Mouse (Mus musculus): ENCODE measurements around the gene Apip. TPM values are rescaled to one million over a fixed set of nuclear protein-coding genes. Genes with fewer than 3 reads are reported as not detected.
A peak's percentile ranks its signal among the peaks of the same experiment; 100 is the strongest.

Gene Apip
- 10 to 100 TPM; 46.1 to 51.2 TPM for total RNA-seq (2021)
- long read RNA-seq, experiment 1, transcript Apip-201 (7 exons, 919 nt) = major isoform, 14 of 21 reads
- long read RNA-seq, experiment 1, partial matches to known transcripts = 7 of 21 reads
- long read RNA-seq, experiment 1, other reads (novel, unspliced or antisense) = 0 of 21 reads
- long read RNA-seq, experiment 2, transcript Apip-201 (7 exons, 919 nt) = major isoform, 42 of 59 reads
- long read RNA-seq, experiment 2, partial matches to known transcripts = 12 of 59 reads
- long read RNA-seq, experiment 2, other reads (novel, unspliced or antisense) = 3 of 59 reads

DNA sequence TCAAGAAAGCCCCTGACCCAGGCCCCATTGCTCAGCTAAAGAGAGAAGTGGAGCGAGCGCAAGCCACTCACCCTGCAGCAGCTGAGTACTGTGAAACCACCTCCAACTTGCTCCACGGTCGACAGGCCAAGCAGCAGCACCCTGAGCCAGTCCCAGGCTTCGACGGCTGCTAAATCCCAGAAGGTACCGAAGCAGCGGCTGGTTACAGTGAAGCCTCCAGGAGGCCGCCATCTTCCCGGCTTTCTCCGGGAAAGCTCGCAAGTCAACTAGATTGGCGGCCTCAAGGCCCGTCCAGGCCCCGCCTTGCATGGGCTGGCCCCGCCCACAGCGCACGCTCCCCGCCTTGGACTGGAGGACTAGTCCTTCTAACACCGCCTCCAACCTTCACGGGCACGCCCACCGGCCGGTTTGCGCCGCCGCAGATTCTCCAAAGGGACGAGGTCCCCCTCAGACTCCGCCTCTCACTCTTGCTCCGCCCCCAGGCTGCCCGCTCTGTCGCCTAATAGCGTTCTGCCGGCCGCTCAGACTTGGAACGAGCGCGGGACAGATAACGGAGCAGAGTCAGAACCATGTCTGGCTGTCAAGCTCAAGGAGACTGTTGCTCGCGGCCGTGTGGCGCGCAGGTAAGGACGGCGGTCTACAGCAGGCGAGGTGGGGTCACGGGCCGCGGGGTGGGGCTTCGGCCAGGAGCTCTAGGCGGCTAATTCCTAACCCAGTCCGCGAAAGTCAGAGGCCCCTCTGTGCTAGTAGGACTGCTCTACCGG lies at the start of gene Apip, which contains the start of gene Pdhx:
Gene Apip, plus strand, starts transcription at position 457 of the 764 bp plus-strand sequence.
Gene Pdhx, minus strand, starts transcription at position 295 of the 764 bp plus-strand sequence.
- DNase-seq (ENCODE audit: low spot score in 2 of 2) = peak; percentile 100

DNA sequence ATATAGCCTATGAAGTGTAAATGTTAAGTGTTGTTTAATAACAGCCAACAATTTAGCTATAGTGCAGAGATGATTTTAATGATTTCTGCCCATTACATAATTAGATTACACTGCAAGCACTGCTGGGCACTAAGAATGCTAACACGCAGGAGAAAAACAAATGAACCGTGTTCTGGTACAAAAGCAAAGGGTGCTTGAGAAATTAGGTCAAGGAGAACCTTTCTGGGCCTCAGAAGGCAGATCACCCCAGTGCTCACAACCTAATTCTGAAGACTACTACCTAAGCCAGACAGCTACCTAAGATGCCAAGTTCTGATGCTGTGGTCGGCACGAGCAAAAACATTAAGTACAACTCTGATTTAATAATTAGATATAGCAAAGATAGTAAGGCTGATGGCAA lies 35.6 kb upstream of the Apip start:
- no peak for DNase-seq (ENCODE audit: low spot score in 2 of 2)

DNA sequence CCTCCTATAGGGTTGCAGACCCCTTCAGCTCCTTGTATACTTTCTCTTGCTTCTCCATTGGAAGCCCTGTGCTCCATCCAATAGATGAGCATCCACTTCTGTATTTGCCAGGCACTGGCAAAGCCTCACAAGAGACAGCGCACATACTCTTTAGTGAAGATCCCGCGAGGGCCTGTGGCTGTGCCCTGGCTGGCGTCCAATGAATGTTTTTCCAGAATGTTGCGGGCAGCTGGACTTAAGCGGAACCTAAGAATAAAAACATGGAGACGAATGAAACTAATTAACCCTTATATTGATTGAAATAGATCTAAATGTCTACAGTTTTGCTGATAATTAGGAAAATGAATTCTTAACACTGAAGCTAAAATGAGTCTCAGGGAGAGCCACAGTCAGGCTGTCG lies 32.6 kb upstream of the Apip start:
- DNase-seq (ENCODE audit: low spot score in 2 of 2) = no peak

DNA sequence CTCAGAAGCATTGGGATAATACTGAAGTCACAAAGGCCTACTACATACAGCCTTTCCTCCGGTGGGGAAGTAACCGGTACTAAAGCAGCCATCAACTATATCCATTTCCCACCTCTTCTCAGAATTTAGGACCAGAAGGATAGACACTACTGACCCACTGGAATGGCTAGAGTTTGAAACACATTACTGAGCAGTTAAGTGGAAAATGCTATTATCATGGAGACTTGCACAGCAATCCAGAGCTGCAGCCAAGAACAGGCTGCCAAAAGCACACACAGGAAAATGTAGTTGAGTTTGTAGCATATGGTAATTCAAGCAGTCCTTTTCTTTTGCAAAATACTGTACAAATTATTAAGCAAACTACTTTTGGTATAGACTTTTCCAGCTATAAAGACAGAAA lies 28.2 kb upstream of the Apip start:
- DNase-seq (ENCODE audit: low spot score in 2 of 2) = no peak

DNA sequence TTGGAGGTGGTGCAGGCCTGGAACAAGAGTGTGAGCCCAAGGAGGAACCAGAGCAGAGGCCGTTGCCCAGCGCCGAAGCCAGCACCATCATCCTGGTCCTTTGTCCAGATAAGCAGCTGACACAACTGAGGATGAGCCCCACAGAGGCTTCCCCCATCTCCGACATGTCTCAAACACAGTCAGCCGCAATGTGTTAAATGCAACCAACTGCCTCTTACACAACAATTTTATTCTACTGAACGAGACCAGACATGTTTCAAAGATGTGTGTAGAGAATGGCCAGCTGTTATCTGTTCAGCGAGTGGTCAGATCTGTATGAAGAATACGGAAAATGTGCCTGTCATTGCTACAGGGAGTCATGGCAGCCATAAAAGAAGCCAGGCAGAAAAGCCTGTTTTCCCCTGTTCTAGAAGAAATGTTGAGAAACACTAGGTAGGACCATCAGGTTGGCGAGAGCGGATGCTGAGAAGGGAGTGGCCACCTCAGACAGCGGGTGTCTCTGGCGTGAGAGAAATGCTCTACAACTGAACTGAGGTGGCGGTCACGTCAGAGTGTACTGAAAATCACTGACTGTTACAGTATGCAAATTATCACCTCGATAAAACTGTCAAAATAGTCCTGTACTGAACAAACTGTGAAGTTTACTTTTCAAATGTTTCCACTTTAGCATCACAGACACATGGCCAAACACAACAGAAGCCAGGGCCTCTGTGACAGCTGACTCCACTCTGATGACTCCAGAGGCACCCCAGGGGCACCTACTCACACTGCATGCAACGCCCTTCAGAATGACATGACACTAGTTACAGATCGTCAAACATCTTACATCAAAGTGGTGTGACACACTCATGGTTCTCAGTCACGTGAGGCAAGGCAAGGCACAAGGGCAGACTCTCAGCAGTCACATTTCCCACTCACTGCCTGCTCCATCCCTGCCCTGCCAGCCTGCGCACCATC lies 21.3 kb upstream of the Apip start:
- DNase-seq (ENCODE audit: low spot score in 2 of 2) = peak in 1 of 2 experiments; percentile 14

DNA sequence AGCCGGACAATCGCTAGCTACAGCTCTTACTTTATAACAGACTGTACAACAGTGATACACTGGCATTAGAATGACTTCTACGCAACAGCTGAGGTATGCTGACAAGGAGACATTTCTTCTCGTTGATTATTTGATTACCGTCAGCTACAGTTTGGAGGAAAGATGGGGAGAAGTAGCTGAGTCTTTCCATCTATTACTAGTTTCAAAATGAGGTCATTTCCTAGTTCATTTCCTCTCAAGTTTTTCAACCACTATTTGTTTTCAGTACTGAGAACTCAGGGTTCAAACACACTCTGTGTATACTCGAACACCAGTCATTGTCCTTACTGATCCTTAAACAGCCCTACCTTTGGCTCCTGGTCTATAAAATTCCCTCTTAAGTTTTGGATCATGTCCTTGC lies 17.7 kb upstream of the Apip start:
- no peak for DNase-seq (ENCODE audit: low spot score in 2 of 2)

DNA sequence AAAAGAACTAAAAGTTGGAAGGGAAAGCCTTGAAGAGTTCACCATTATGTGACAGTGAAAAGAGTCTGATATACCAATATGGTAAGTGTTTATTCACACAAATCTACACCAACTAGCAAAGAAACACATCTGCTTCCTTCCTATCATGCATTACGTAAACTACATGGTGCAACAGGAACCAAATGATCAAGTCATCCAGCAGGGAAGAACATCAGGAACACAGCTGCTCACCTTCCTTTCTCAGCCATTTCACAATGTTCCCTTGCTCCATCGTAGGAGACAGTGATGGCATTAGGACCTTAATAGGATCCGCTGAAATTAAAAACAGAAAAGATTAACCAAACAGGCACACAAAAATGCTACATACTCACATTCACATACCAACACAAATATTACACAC lies 15.2 kb upstream of the Apip start:
- DNase-seq (ENCODE audit: low spot score in 2 of 2) = no peak

DNA sequence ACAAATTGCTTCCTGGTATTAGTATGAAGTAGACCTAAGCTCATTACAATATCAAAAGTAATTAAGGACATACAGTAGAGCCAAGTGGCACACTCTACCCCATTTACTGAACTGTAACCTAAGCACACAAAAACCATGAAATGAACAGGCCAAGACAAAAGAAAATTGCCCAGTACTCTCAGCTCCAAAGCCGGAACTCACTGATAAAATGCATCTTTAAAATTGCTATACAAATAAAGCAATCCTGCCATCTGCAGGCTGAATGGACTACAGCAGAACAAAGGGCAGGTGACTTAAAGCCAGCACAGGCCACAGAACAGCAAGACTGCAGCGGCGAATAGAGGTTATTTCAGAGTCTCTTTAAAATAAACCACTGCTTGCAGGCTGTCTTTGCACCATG lies 10.6 kb upstream of the Apip start:
- no peak for DNase-seq (ENCODE audit: low spot score in 2 of 2)

DNA sequence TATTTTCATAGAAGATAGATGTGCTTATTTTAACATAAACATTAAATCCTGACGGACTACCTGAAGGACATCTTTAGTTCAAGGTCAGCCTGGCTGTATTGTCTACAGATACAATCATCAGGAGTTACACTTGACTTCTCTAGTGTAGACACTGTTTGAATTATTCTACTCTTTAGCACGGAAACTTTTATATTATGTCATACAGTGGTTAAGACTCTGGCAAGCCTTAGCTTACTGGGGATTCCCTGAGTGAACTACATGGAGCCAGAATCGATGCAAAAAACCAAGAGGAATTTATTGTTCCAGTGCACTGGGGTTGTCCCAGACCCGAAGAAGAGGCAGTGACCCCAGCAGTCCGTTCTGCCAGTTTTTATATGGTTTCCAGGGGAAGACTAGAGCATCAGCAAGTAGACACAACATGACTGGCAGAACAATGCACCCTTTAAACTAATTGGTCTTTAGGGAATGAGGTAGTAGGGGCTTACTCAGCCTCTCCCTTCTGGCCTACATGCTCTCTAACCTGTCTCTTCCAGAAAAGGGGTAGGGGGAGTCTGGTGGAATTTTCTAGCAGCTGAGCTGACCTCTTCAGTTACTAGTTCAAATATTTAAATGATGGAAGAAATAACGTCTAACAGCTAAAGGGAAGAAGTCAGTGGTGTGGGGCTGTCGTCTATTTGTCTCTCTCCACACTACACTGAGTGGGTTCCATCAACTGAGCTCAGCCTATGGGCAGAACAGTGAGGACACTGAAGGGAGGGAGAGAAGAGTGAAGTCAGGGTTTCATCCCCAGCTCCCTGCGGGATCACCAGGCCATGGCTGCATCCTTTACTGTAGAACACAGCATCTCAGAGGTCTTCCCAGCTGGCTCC lies 6.6 kb upstream of the Apip start:
- no peak for DNase-seq (ENCODE audit: low spot score in 2 of 2)

DNA sequence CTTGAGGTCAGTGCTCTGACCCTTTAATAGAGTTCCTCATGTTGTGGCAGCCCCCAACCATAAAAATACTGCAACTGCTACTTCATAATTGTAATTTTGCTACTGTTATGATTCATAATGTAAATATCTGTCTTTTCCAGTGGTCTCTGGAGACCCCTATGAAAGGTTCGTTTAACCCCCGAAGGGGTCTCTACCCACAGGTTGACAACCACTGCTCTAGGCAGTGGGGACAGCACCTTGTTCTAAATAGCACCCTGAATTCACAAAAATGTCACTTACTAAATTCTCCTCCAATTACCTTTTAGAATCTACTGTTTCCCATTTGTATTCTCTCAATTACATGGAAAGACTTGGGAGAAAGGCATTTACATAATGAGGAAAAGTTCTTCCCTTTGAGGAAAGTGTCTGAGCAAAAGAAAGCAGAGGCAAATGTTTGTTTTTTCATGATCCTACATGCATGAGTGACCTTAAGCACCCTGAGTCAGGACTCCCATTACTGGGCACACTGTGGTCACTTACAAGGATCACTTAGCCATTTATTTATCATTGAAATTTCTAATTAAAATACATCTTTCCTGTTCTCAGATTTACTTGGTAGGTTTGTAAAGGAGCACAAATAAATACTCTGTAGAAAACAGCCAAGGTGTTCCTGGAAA lies 5.8 kb upstream of the Apip start:
- DNase-seq (ENCODE audit: low spot score in 2 of 2) = no peak

DNA sequence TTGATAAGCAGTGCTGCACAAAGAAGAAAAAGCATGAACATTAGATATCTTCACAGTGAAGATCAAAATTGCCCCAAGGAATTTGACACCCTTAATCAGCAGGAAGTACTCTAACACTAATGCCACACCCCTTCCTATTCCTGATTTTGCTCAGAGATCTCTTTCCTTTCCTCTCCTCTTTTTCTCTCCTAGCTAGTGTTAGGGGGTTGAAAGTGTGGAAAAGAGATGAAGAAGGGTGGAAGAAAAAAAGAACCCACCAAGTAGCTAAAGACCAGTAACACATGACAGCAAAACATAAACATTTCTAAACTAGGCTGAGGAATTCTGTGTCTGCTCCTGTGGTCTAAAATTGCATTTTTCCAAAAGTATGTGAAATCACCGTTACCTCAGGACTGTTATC lies 4.9 kb upstream of the Apip start:
- DNase-seq (ENCODE audit: low spot score in 2 of 2) = no peak

DNA sequence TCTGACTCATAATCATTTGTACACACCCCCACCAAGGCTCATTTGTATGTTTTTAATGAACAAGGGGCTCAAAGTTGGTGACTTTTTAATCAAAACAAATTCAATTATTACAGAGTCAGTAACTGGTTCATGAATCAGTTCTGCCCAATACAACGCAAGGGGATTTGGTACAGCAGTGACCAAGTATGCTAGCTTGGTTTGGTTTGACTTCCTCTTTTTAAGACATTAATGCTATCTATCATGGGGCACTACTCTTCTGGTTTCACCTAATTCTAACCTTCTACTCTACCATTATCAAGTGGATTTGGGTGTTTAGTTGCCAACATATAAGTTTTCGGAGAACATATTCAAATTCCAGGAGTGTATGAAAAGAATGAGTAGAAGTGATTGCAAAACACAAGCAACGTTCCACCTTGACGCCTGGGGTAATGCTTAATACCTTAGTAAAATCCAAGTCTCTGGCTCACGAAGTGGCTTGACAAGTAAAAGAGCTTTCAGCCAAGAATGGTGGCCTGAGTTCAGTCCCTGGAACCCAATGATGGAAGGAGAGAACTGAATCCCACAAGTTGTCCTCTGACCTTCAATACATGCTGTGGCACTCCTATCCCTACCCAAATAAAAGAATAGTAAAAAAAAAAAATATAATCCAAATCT lies 3.6 kb upstream of the Apip start:
- DNase-seq (ENCODE audit: low spot score in 2 of 2) = no peak

DNA sequence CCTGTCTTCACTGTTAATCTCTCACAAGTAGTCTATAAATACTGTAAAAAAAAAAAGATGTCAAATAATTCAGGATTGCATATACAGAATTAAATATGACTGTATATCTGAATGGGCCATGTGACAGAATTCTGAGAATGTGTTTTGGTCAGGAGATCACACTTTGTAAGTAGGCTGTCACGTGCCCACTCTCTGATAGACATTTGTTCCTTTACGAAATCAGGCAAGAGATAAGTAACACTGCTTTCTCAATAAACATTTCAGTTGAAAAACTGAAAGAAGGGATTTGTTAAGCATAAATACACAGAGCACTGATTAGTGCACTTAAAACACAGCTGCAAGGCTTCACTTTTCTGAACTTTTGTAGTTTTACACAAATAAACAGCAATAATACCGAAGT lies 2.9 kb upstream of the Apip start:
- no peak for DNase-seq (ENCODE audit: low spot score in 2 of 2)

DNA sequence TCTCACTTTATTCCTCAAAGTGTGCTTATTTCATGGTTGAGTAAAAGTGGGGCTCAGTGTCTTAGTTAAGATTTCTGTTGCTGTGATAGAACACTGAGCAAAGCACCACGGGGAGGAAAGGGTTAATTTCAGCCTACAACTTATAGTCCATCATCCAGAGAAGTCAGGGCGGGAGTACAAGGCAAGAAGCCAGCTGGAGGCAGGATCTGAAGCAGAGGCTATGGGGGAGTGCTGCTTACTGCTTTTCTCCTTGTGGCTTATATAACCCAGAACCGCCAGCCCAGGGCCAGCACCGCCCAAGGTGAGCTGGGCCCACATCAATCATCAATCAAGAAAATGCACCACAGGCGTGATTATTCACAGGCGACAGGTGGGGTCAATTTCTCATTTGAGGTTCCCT lies 7.6 kb downstream of the Apip start:
- DNase-seq (ENCODE audit: low spot score in 2 of 2) = no peak

DNA sequence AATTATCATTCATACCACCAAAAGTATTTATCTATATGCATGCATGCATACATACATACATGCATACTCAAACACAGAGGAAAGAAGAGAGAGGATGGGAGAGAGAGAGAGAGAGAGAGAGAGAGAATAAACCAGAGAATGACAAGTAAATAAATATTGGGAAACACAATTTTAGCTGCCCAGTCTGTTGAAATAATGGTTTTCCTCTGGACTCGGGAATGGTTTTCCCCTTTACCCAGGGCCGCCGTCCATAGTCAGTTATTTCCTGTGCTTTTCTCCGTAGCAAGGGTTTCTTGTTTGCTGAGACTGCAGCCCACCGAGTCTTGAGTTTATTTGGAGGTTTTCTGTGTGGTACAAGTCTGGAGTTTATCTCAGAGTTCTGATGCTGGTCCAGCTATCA lies 8.2 kb downstream of the Apip start:
- no peak for DNase-seq (ENCODE audit: low spot score in 2 of 2)

DNA sequence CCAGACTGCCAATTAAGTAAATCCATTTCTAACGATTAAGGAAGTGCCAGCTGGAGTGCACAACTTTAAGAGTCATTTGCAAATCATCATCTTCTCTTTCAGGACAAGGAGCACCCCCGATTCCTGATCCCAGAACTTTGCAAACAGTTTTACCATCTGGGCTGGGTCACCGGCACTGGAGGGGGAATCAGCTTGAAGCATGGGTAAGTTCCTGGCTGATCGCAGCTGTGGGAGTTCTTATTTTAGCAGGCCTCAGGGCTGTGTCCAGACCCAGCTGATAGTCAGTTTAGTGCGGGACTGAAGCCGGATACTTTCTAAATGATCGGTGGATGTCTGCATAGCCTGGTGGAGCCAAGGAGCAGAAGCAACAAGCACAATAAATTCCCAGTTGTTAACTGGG lies 9.4 kb downstream of the Apip start:
- DNase-seq (ENCODE audit: low spot score in 2 of 2) = no peak

DNA sequence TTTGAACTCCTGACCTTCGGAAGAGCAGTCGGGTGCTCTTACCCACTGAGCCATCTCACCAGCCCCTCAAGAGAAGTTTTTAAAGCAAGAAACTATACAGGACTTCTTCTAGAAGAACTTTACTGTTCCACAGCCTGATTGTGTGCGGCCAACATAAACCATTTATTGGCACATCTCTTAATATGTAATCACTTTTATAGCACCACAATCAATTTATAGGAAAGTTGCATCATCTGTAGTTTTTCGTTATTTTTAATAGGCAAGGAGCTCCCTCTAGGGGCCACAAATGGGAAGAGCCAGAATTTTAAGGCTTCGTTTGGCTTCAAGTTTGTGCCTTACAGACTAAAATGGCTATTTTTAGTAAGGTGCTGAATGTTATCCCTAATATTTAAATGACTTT lies 11.0 kb downstream of the Apip start:
- DNase-seq (ENCODE audit: low spot score in 2 of 2) = no peak

DNA sequence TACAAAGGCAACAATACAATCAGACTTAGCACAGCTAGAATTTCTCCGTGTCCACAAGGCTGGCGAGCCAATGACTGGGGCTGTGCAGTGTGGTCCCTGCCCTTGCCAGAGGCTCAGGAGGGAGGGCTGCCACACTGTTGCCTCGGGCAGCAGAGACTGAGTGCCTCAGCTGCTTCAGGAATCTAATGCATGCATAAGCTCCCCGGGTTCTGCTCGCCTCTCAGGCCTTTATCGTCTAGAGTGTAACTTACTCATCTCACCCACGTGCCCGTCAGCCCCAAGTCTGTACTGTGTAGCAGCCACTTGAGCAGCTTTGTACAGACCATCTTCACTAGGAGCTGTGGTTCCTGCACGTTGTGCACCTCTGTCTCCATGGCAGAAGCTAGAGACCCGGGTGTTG lies 12.2 kb downstream of the Apip start:
- DNase-seq (ENCODE audit: low spot score in 2 of 2) = no peak

DNA sequence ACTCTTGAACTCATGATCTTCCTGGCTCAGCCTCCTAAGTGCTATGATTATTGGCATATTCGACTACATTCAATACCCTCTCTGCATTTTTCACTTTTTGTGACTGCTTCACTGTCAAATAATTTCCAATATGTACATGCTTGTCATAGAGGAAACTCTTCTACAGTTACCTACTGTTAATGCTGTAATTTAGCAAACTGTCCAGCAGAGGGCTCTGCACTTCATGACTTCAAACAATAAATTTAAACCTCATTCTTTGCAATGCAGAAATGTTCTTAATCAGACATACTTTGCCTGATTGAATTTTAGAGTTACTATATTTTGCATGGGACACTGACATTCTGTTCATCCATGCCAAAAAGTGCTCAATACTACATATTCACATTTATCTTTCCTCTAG lies 13.0 kb downstream of the Apip start:
- DNase-seq (ENCODE audit: low spot score in 2 of 2) = no peak

DNA sequence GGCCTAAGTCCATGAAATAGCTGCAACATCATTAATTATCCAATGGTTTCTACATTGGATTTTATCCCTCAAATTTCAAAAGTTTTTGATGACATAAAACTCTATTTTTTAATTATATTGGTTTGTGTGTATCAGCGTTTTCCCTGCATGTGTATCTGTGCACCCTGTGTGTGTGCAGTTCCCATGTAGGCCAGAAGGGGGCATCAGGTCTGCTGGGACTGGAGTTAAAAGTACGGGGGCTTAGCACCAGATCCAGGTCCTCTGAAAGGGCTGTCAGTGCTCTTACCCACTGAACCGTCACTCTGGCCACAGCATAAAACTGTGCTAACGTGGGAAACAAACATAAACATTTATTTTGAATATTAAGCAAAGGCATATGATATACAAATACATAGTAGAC lies 14.6 kb downstream of the Apip start:
- DNase-seq (ENCODE audit: low spot score in 2 of 2) = no peak
